Mouse (Mus musculus) heart, embryonic 11.5 days (tissue): ENCODE results near the gene Hoxd12. TPM values are rescaled to one million over a fixed set of nuclear protein-coding genes. Genes with fewer than 3 reads are reported as not detected.

Experiments used
- ATAC-seq: fragments of 200-750 bp; cut with Nextera tagmentation; replicated peaks from 2 replicates; pipeline ENCODE4 v1.8.0; 2017; ENCODE audit warnings: moderate library complexity; ENCODE audit not compliant: insufficient number of reproducible peaks, low FRiP score, low TSS enrichment
- H3K27ac ChIP-seq: fragments of 300-500 bp; sonication (generic); 2 replicates; pipeline ENCODE4 v1.5.1; 2014; ENCODE audit warnings: mild to moderate bottlenecking, low read depth, low read length
- H3K27me3 ChIP-seq: fragments of 300-500 bp; sonication (generic); 2 replicates; pipeline ENCODE4 v1.6.1; 2014; ENCODE audit warnings: mild to moderate bottlenecking, low read length, mixed read lengths; ENCODE audit not compliant: control insufficient read depth, insufficient read depth
- H3K36me3 ChIP-seq: fragments of 300-500 bp; sonication (generic); 2 replicates; pipeline ENCODE4 v1.6.1; 2014; ENCODE audit warnings: mild to moderate bottlenecking, low read length, moderate library complexity, mixed read lengths; ENCODE audit not compliant: control insufficient read depth, insufficient read depth
- H3K4me1 ChIP-seq: fragments of 300-500 bp; sonication (generic); 2 replicates; pipeline ENCODE4 v1.6.1; 2014; ENCODE audit warnings: low read length; ENCODE audit not compliant: control insufficient read depth, insufficient read depth
- H3K4me2 ChIP-seq: fragments of 300-500 bp; sonication (generic); 2 replicates; pipeline ENCODE4 v1.6.1; 2014; ENCODE audit warnings: mild to moderate bottlenecking, moderate library complexity
- H3K4me3 ChIP-seq: fragments of 300-500 bp; sonication (generic); 2 replicates; pipeline ENCODE4 v1.5.1; 2014; ENCODE audit warnings: low read depth, low read length
- H3K9ac ChIP-seq: fragments of 300-500 bp; sonication (generic); 2 replicates; pipeline ENCODE4 v1.6.1; 2014; ENCODE audit warnings: mild to moderate bottlenecking, low read depth, low read length, moderate library complexity
- H3K9me3 ChIP-seq: fragments of 300-500 bp; sonication (generic); replicated peaks from 2 replicates; pipeline ENCODE4 v1.6.1; 2016; ENCODE audit warnings: low read length; ENCODE audit not compliant: control insufficient read depth
- WGBS: fragments of 180-500 bp; shearing (Covaris S2); extraction: QIAGEN DNeasy Blood & Tissue Kit; methylation state at CpG from one replicate; pipeline ENCODE4 v1.1.7; 2014; ENCODE audit not compliant: insufficient replicate concordance; 5-methylcytosine and 5-hydroxymethylcytosine counted together
- polyA plus RNA-seq: library from polyadenylated mRNA; unstranded; fragments of >200 nt; fragmentation: Nextera tagmentation; extraction: Ambion mirVana; gene quantifications from 2 replicates; pipeline ENCODE4 v1.2.1, GENCODE M21; 2014

The Hoxd12 gene
- polyA plus RNA-seq, 1 experiment from 2014 or later = not detected

DNA sequence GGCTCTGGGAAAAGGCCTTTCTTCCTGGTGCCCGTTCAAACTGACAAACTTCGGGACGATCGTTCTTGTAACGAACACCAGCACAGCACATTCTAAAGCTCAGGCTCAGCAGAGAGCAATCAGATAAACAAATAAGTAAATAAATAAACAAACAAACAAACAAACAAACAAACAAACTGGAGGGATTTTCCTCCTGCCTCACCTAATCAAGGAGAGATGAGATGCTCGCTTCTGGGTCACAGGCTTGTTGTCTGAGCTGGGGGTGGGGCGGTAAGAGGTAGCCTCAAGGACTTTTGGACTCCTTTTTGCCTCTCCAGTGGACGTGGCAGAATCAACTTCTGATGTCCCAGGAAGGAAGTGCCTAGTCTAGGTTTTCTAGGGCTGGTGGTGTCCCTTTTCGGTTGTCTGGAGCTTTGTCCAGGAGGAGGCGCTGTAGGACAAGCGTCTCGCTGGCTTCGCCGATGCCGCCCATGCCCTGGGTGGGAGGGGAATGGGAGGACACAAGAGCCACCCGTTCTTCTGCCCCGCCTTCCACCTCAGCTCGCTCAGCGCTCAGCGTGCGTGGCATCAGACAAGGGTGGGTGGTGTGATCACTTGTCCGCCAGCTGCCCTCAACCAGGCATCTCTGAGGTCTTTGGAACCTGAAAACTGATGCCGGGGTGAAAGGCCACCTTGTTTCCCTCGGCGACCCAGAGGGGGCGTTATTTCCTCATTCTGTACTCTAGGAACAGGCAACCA is 40.9 kb downstream of the Hoxd12 start:
- Histone ChIP-seq H3K36me3 (no peaks in the 10 kb centered on the region), H3K9me3 (no peaks in the 10 kb centered on the region), H3K4me1 (peaks cover 5% of the 10 kb centered on the region; the same call in 1 of the 2 replicates), H3K9ac (no peak overlapping the region), H3K4me2 (peak overlapping the region; percentile 64), H3K27ac (no peak overlapping the region), H3K4me3 (peak overlapping the region; percentile 28), H3K27me3 (peaks cover 93% of the 10 kb centered on the region)
- 4% methylated on average over 26 of the region's 26 CpGs for WGBS
- 0 out of 2 replicates have a peak, but pooled peaks have one; percentile 49 for ATAC-seq

- no peak overlapping the region for H3K9ac ChIP-seq
Measured at GRCm38 (mm10) chr2:74720384-74720783, 45.6 kb downstream of the Hoxd12 start.

GRCm38 (mm10) chr2:74720955-74721491 is 46.2 kb downstream of the Hoxd12 start:
- Histone ChIP-seq H3K9ac (no peak overlapping the region), H3K36me3 (no peaks in the 10 kb centered on the region), H3K27me3 (peaks cover 96% of the 10 kb centered on the region), H3K4me1 (no peaks in the 10 kb centered on the region), H3K27ac (no peak overlapping the region), H3K4me3 (no peak overlapping the region), H3K9me3 (no peaks in the 10 kb centered on the region), H3K4me2 (no peak overlapping the region)
- no peak for ATAC-seq
- WGBS = 10% methylated on average over 5 of the region's 5 CpGs

More at GRCm38 (mm10) chr2:74720384-74720783, 45.6 kb downstream of the Hoxd12 start:
- no peaks in the 10 kb centered on the region for H3K36me3 ChIP-seq
- no peak overlapping the region for H3K4me3 ChIP-seq
- no peaks in the 10 kb centered on the region for H3K9me3 ChIP-seq
- no peak for ATAC-seq
- 10% methylated on average over 2 of the region's 2 CpGs for WGBS
- H3K27ac ChIP-seq = no peak overlapping the region
- H3K4me1 ChIP-seq = no peaks in the 10 kb centered on the region
- H3K27me3 ChIP-seq = peaks cover 96% of the 10 kb centered on the region
- no peak overlapping the region for H3K4me2 ChIP-seq

DNA sequence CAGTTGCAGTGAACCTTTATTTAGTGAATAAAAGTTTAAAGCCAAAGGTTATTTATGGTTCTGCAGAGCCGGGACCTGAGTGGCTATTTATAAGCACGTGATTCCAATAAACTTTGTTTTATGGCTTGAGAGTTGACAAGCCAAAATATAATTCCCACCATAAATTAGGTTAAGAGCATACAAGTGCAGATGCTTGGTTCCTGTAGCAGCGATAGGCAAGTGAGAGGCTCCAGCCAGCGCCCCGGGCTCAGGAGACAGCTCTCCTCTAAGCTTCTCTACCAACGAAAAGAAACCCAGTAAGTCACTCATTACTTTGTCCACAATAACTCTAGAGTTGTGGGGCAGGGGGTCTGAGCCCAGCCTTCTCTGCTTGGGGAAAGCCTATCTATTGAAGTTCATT is 47.1 kb downstream of the Hoxd12 start:
- H3K27me3 ChIP-seq = peaks cover 96% of the 10 kb centered on the region
- no peaks in the 10 kb centered on the region for H3K9me3 ChIP-seq
- 8% methylated on average over 6 of the region's 6 CpGs for WGBS
- no peaks in the 10 kb centered on the region for H3K36me3 ChIP-seq
- H3K4me1 ChIP-seq = no peaks in the 10 kb centered on the region
- no peak overlapping the region for H3K9ac ChIP-seq
- no peak overlapping the region for H3K4me2 ChIP-seq
- no peak overlapping the region for H3K4me3 ChIP-seq
- no peak for ATAC-seq
- no peak overlapping the region for H3K27ac ChIP-seq

- H3K27me3 ChIP-seq = peaks cover 97% of the 10 kb centered on the region
- H3K27ac ChIP-seq = no peak overlapping the region
- no peak for ATAC-seq
- no peak overlapping the region for H3K4me2 ChIP-seq
- 5% methylated on average over 8 of the region's 8 CpGs for WGBS
- peaks cover 6% of the 10 kb centered on the region; the same call in 1 of the 2 replicates for H3K4me1 ChIP-seq
- no peak overlapping the region for H3K4me3 ChIP-seq
- H3K36me3 ChIP-seq = no peaks in the 10 kb centered on the region
- no peaks in the 10 kb centered on the region for H3K9me3 ChIP-seq
- no peak overlapping the region for H3K9ac ChIP-seq
Measured at GRCm38 (mm10) chr2:74722949-74723348, 48.1 kb downstream of the Hoxd12 start.

DNA sequence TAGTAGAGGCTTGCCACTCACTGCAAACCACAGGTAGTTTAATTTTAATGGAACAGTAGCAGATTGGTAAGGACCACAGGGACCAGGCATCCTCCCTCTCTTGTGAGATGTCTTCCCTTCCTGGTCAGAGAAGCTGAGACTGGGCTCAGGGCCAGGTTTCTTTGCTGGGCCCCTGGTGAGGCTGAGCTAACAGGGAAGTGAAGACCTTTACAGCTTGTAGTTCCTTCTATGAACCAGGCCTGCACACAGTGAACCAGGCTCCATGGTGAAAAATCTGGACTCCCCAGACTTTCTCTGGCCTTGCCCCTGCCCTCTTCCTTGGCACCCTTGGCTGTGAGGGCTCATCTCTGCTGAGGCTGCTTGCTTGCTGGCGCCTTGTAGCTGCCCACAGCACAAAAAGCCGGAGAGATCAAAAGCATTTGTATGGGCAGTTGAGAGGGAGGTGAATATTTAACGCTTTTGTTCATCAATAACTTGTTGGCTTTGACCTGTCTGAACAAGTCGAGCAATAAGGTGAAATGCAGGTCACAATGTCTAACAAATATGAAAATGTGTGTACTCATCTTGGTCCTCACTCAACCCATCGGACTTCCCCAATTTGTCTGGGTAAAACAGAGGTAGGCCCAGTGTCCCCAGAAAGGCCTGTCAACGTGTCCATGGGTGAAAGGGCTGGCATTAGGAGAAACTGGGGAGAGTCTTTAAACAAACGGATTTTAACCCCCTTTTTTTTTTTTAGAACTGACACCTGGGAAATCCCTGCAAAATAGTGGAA is 49.6 kb downstream of the Hoxd12 start:
- Histone ChIP-seq H3K9me3 (no peaks in the 10 kb centered on the region), H3K4me3 (no peak overlapping the region), H3K36me3 (no peaks in the 10 kb centered on the region), H3K4me2 (no peak overlapping the region), H3K4me1 (peaks cover 6% of the 10 kb centered on the region; the same call in 1 of the 2 replicates), H3K27me3 (peaks cover 99% of the 10 kb centered on the region), H3K9ac (no peak overlapping the region), H3K27ac (no peak overlapping the region)
- no peak for ATAC-seq
- WGBS = 15% methylated on average over 7 of the region's 7 CpGs

DNA sequence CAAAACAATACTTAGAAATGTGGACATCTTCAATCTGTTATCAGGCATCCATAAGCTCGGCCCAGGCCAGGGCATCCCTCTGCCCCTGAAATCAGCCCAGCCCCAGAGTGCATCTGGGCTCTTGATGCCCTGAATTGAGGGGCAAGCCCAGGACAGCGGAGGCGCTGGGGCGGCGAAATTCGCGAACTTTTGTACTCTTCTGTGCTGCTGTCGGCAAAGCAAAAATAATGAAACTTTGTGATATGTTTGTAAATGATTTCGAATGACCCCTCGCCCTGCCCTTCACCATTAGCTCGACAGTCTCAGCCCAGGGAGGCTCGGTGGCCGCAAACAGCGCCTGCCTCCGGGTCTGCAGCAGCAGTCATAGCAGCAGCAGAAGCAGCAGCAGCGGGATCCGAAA is 50.4 kb downstream of the Hoxd12 start:
- Histone ChIP-seq H3K27me3 (peaks cover 96% of the 10 kb centered on the region), H3K9ac (no peak overlapping the region), H3K4me3 (no peak overlapping the region), H3K27ac (no peak overlapping the region), H3K4me2 (no peak overlapping the region), H3K4me1 (peaks cover 6% of the 10 kb centered on the region; the same call in 1 of the 2 replicates), H3K9me3 (no peaks in the 10 kb centered on the region), H3K36me3 (no peaks in the 10 kb centered on the region)
- no peak for ATAC-seq
- 2% methylated on average over 17 of the region's 17 CpGs for WGBS

GRCm38 (mm10) chr2:74726551-74726950 is 51.7 kb downstream of the Hoxd12 start, which contains the start of gene Gm28230:
Gene Gm28230 (plus strand): TSS chr2:74726728.
- ATAC-seq = no peak
- peaks cover 95% of the 10 kb centered on the region for H3K27me3 ChIP-seq

More at GRCm38 (mm10) chr2:74726551-74726950, 51.7 kb downstream of the Hoxd12 start, which contains the start of gene Gm28230:
- Histone ChIP-seq H3K4me3 (peak within 1 kb of the TSS; percentile 38), H3K27ac (no peak within 1 kb of the TSS), H3K9ac (0 out of 2 replicates have a peak within 1 kb of the TSS, but pooled peaks have one; percentile 22), H3K9me3 (no peaks in the 10 kb centered on the region), H3K36me3 (no peaks in the 10 kb centered on the region), H3K4me2 (peak within 1 kb of the TSS; percentile 63), H3K4me1 (peaks cover 6% of the 10 kb centered on the region; the same call in 1 of the 2 replicates)
- WGBS = 9% methylated on average over 5 of the region's 5 CpGs
